Mouse (Mus musculus): ENCODE results near the gene Dyrk3.

Dyrk3 gene

DNA sequence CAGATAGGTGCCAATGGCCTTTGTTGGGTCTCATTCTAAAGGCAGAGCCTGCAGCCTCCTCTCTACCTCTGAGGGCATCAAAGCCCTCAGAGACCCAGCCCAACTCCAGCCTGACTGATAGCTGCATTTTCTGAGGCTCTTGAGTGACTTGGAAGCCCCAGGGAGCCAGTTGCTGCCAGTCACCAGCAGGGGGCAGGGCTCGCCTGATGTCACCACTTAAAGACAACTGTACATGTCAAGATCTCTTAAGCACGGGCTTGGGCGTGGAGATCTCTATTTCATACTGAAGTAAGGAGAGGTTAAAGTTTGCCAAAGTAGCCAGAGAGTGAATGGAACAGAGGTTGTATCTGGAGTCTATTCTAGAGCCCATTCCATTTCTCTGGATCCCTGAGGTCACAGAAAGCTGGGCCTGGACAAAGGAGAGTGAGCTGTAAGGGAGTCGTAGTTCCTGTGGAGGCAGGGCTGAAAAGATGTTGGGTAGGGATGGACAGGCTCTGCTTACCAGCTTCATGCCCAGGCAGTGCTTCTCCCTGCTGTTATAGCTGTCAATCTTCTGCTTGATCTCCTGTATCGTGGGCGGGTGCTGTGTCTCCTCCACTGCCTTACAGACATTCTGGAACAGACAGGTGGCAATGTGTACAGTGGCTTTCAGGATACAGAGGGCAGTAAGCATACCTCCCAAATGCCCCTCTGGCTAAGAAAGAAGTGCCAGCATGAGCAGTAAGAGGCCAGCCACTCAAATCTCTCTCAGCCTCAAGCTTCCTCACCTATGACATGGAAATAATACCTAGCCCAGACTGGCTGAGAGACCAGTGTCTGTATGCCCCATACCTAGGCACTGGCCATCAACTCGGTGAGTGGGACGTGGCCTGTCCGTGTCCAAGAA is 43.7 kb upstream of the Dyrk3 start:
- Histone ChIP-seq H3K4me3 (replicated peaks; ENCODE audit: low read length) (no peak overlapping the region), H3K9me3 (ENCODE audit: low read length) (no peaks in the 10 kb centered on the region), H3K27me3 (ENCODE audit: insufficient read depth, low read length) (no peaks in the 10 kb centered on the region), H3K36me3 (ENCODE audit: insufficient read depth, low read length) (peaks cover 29% of the 10 kb centered on the region), H3K4me1 (replicated peaks; ENCODE audit: low read depth, low read length) (peaks cover 27% of the 10 kb centered on the region)
- no peak for TF ChIP-seq POU5F1 (IDR thresholded peaks at IDR 0.05; ENCODE audit: borderline replicate concordance, low read length)
- peak; percentile 86 for TF ChIP-seq CTCF (conservative IDR thresholded peaks at IDR 0.05; ENCODE audit: low read length)

DNA sequence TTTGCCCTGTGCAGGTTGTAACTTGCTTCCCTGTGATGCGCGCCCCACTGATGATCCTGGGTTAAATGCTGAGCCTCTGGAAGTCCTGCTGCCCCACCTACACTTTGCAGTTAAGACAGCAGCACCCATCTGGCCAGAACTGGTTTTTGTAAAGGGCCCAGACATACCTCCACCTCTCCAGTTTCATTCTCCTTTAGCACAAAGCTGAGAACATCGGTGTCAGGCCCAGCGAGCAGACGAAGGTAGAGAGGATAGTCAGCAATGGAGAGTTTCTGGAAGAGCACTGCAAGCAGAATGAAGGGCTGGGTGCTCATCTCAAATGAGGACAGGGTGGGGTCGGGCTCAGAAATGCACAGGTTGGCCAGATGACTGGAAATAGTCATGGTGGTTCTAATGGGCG is 42.2 kb upstream of the Dyrk3 start:
- TF ChIP-seq NANOG (IDR thresholded peaks at IDR 0.05; ENCODE audit: borderline replicate concordance, low read length) (no peak), CTCF (conservative IDR thresholded peaks at IDR 0.05; ENCODE audit: low read length) (no peak), POU5F1 (IDR thresholded peaks at IDR 0.05; ENCODE audit: borderline replicate concordance, low read length) (no peak)
- 0 out of 2 replicates have a peak overlapping the region, but pooled peaks have one; percentile 21 for H3K4me3 ChIP-seq (replicated peaks; ENCODE audit: low read length)
- peaks cover 27% of the 10 kb centered on the region for H3K4me1 ChIP-seq (replicated peaks; ENCODE audit: low read depth, low read length)
- H3K9me3 ChIP-seq (ENCODE audit: low read length) = no peaks in the 10 kb centered on the region
- no peaks in the 10 kb centered on the region for H3K27me3 ChIP-seq (ENCODE audit: insufficient read depth, low read length)
- peaks cover 44% of the 10 kb centered on the region for H3K36me3 ChIP-seq (ENCODE audit: insufficient read depth, low read length)

DNA sequence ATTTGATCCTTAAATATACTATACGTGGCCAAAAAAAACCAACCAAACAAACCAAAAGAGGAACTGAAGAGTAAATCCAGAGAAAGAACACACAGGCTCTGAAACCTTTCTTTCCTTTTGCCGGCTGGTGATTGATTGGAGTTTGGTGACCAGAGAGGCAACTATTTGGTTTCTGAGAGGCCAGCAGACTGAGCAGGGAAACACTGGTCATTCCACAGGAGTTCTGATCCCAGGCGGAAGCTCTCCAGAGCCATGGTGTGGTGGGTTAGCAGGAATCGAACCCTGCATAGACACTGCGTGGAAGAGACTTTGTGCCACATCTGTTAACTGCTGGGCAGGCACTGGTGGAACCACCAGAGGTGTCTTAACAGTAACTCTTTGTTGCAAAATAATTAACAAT is 39.9 kb upstream of the Dyrk3 start:
- no peaks in the 10 kb centered on the region for H3K27me3 ChIP-seq (ENCODE audit: insufficient read depth, low read length)
- no peak overlapping the region for H3K4me3 ChIP-seq (replicated peaks; ENCODE audit: low read length)
- H3K9me3 ChIP-seq (ENCODE audit: low read length) = no peaks in the 10 kb centered on the region
- peaks cover 67% of the 10 kb centered on the region for H3K36me3 ChIP-seq (ENCODE audit: insufficient read depth, low read length)
- peaks cover 27% of the 10 kb centered on the region for H3K4me1 ChIP-seq (replicated peaks; ENCODE audit: low read depth, low read length)
- TF ChIP-seq NANOG (IDR thresholded peaks at IDR 0.05; ENCODE audit: borderline replicate concordance, low read length) = no peak
- no peak for TF ChIP-seq CTCF (conservative IDR thresholded peaks at IDR 0.05; ENCODE audit: low read length)
- no peak for TF ChIP-seq POU5F1 (IDR thresholded peaks at IDR 0.05; ENCODE audit: borderline replicate concordance, low read length)

DNA sequence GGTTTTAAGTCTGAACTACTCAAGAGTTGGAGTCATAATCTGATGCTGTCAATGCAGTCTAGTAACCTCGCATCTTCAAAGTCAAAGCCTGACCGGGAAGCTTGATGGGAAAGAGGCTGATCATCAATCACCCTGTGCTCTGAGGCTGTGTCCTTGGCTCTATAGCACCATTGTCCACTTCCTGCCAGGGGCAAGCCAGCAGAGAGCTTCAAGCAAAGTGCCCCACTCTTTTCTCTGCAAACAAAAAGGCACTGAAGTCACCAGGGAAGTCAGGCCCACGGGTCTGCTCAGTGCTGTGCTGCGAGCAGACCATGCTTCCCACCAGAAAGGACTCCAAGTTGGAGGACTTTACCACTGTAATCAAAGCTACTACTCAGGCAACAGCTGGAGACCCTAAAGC is 39.1 kb upstream of the Dyrk3 start:
- Histone ChIP-seq H3K27me3 (ENCODE audit: insufficient read depth, low read length) (no peaks in the 10 kb centered on the region), H3K9me3 (ENCODE audit: low read length) (no peaks in the 10 kb centered on the region), H3K4me3 (replicated peaks; ENCODE audit: low read length) (no peak overlapping the region), H3K4me1 (replicated peaks; ENCODE audit: low read depth, low read length) (peaks cover 31% of the 10 kb centered on the region), H3K36me3 (ENCODE audit: insufficient read depth, low read length) (peaks cover 75% of the 10 kb centered on the region)
- TF ChIP-seq CTCF (conservative IDR thresholded peaks at IDR 0.05; ENCODE audit: low read length) (no peak), NANOG (IDR thresholded peaks at IDR 0.05; ENCODE audit: borderline replicate concordance, low read length) (no peak), POU5F1 (IDR thresholded peaks at IDR 0.05; ENCODE audit: borderline replicate concordance, low read length) (no peak)

DNA sequence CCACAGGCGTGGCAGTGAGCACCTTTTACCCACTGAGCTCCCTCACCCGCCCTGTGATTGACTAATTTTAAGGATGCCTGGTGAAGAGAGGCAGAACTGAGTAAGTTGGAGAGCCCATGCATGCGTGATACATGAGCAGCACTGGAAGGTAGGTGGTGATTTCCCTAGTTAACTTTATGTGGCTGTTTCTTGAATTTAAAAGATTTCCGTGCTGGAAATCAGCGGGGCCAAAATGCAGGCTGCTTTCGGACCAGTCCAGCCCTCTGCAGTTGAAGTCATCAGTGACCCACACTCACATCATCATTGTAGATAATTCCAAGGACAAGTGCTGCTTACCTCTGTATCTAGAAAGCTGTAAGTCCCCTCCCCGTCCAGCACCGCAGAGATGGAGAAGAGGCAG is 37.7 kb upstream of the Dyrk3 start:
- no peak overlapping the region for H3K4me3 ChIP-seq (replicated peaks; ENCODE audit: low read length)
- no peaks in the 10 kb centered on the region for H3K9me3 ChIP-seq (ENCODE audit: low read length)
- TF ChIP-seq POU5F1 (IDR thresholded peaks at IDR 0.05; ENCODE audit: borderline replicate concordance, low read length) = no peak
- TF ChIP-seq CTCF (conservative IDR thresholded peaks at IDR 0.05; ENCODE audit: low read length) = no peak
- no peak for TF ChIP-seq NANOG (IDR thresholded peaks at IDR 0.05; ENCODE audit: borderline replicate concordance, low read length)
- H3K4me1 ChIP-seq (replicated peaks; ENCODE audit: low read depth, low read length) = peaks cover 26% of the 10 kb centered on the region
- H3K27me3 ChIP-seq (ENCODE audit: insufficient read depth, low read length) = no peaks in the 10 kb centered on the region
- H3K36me3 ChIP-seq (ENCODE audit: insufficient read depth, low read length) = peaks cover 89% of the 10 kb centered on the region

DNA sequence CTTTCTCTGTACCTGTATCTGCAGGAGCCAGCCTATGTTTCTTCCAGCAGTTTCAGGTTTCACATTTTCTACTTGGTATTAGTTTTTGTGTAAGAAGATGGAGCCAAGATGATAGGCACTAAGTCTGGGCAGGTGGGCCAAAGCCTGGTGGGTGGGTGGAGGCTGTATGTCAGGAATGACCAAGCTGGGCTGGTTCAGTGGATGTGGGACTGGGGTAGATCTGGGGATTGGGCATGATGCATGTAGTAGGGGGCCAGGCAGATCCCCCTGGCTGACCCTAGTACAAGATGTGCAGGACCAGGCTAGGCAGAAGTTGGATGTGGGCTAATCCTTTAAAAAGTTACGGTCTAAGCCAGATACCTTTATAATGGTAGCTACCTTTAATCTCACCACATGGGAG is 37.0 kb upstream of the Dyrk3 start:
- Histone ChIP-seq H3K9me3 (ENCODE audit: low read length) (no peaks in the 10 kb centered on the region), H3K27me3 (ENCODE audit: insufficient read depth, low read length) (no peaks in the 10 kb centered on the region), H3K4me1 (replicated peaks; ENCODE audit: low read depth, low read length) (peaks cover 25% of the 10 kb centered on the region), H3K4me3 (replicated peaks; ENCODE audit: low read length) (no peak overlapping the region), H3K36me3 (ENCODE audit: insufficient read depth, low read length) (peaks cover 96% of the 10 kb centered on the region)
- TF ChIP-seq CTCF (conservative IDR thresholded peaks at IDR 0.05; ENCODE audit: low read length) (no peak), POU5F1 (IDR thresholded peaks at IDR 0.05; ENCODE audit: borderline replicate concordance, low read length) (no peak), NANOG (IDR thresholded peaks at IDR 0.05; ENCODE audit: borderline replicate concordance, low read length) (no peak)

DNA sequence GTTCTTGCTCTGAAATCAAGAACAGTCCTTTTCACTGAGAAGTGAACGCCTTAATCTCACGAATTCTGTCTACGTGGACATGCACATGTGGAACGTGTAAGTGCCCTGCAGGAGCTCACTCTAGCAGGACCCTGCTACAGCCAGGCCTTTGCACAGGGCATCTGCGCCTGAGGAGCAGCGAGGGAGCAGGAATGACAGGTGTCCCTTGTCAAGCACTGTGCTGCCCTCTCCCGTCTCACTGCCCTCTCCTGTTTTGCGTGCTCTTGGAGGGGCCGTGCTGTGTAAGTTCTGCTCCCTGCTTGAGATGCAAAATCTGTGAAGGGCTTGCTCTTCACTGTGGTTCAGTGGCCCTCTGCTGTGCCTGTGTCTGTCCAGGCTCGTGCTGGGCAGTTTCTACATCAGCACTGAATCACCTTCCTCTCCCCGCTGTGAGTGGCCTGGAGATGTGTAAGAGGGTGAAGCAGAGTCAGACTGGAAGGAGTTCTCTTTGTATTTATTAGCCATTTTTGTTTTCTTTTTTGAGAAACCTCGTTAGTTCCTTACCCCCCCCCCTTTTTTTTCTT is 36.2 kb upstream of the Dyrk3 start:
- Histone ChIP-seq H3K9me3 (ENCODE audit: low read length) (no peaks in the 10 kb centered on the region), H3K4me3 (replicated peaks; ENCODE audit: low read length) (no peak overlapping the region), H3K27me3 (ENCODE audit: insufficient read depth, low read length) (no peaks in the 10 kb centered on the region), H3K4me1 (replicated peaks; ENCODE audit: low read depth, low read length) (peaks cover 20% of the 10 kb centered on the region), H3K36me3 (ENCODE audit: insufficient read depth, low read length) (peaks cover 97% of the 10 kb centered on the region)
- TF ChIP-seq CTCF (conservative IDR thresholded peaks at IDR 0.05; ENCODE audit: low read length) (no peak), NANOG (IDR thresholded peaks at IDR 0.05; ENCODE audit: borderline replicate concordance, low read length) (no peak), POU5F1 (IDR thresholded peaks at IDR 0.05; ENCODE audit: borderline replicate concordance, low read length) (no peak)

DNA sequence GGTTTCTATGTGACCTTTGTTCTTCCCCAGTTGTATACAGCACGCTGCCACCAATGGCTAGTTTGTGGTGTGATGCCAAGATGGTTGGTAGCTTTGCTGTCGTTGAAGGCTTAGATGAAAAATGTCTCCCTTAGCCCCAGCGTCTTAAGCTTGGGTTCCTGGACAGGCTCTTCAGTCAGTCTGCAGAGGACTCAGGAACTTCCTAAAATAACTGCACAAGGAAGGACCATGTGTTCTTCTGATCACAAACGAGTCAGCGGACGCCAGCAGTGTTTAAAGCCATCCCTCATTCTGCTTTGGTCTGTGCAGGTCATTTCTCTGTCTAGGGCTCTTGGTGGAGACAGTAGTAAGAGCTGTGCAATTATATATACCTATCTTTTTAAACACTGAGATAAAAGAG is 35.7 kb upstream of the Dyrk3 start:
- Histone ChIP-seq H3K36me3 (ENCODE audit: insufficient read depth, low read length) (peaks cover 100% of the 10 kb centered on the region), H3K4me1 (replicated peaks; ENCODE audit: low read depth, low read length) (peaks cover 19% of the 10 kb centered on the region), H3K9me3 (ENCODE audit: low read length) (no peaks in the 10 kb centered on the region), H3K4me3 (replicated peaks; ENCODE audit: low read length) (no peak overlapping the region), H3K27me3 (ENCODE audit: insufficient read depth, low read length) (no peaks in the 10 kb centered on the region)
- TF ChIP-seq CTCF (conservative IDR thresholded peaks at IDR 0.05; ENCODE audit: low read length) (no peak), NANOG (IDR thresholded peaks at IDR 0.05; ENCODE audit: borderline replicate concordance, low read length) (no peak), POU5F1 (IDR thresholded peaks at IDR 0.05; ENCODE audit: borderline replicate concordance, low read length) (no peak)

All from E14TG2a.4 (cell line).